Mouse (Mus musculus) heart, adult 2 months (tissue): ENCODE measurements around the gene Mex3a.

ENCODE experiments used
- CTCF ChIP-seq: fragments of 200-600 bp; IDR thresholded peaks from 2 replicates; pipeline ENCODE4 v1.8.1; 2022; ENCODE audit warnings: antibody characterized with exemption, mild to moderate bottlenecking, moderate library complexity
- EP300 ChIP-seq: fragments of 200-500 bp; IDR thresholded peaks from 2 replicates; pipeline ENCODE4 v1.6.1; 2011; ENCODE audit warnings: low read depth, low read length, control low read depth; ENCODE audit not compliant: insufficient read depth
- POLR2A ChIP-seq: fragments of 200-500 bp; IDR thresholded peaks from 2 replicates; pipeline ENCODE4 v1.6.1; 2011; ENCODE audit warnings: mild to moderate bottlenecking, low read depth, low read length, control low read depth; ENCODE audit not compliant: insufficient read depth

- TF ChIP-seq CTCF = no peak
- no peak for TF ChIP-seq EP300
- TF ChIP-seq POLR2A = no peak
Observed at GRCm38 (mm10) chr3:88486887-88487286, 45.3 kb upstream of the Mex3a start.
